8 mouse cellular contexts compared by ENCODE assay signal in genomic region chr11:62249266-62250037, GRCm38 (mm10). TPM values are rescaled to one million over a fixed set of nuclear protein-coding genes. Genes with fewer than 3 reads are reported as not detected.
DNase-seq lines count a peak whose midpoint lies in the region; ATAC-seq and TF ChIP-seq lines count a peak whose summit lies in the region.

No protein-coding gene starts in this region.

- H3K4me1 ChIP-seq in forebrain, postnatal 0 days (ENCODE audit: insufficient read depth) = 0 out of 2 replicates have a peak, but pooled peaks cover 5% of the 10 kb centered on the region
- peaks cover 7% of the 10 kb centered on the region; the same call in 1 of the 2 replicates for H3K4me1 ChIP-seq in lung, postnatal 0 days (ENCODE audit: insufficient read depth, low read depth, low read length)
- peaks cover 6% of the 10 kb centered on the region; the same call in 1 of the 2 replicates for H3K4me1 ChIP-seq in stomach, embryonic 14.5 days (ENCODE audit: control insufficient read depth, insufficient read depth, low read length)

- 4% methylated on average over 35 of the region's 35 CpGs for WGBS in forebrain, postnatal 0 days
- WGBS in lung, postnatal 0 days = 3% methylated on average over 35 of the region's 35 CpGs
- WGBS in stomach, embryonic 14.5 days = 4% methylated on average over 35 of the region's 35 CpGs

- no peak overlapping the region for H3K27ac ChIP-seq in forebrain, postnatal 0 days (ENCODE audit: low read depth, low read length)
- H3K27ac ChIP-seq in lung, postnatal 0 days (ENCODE audit: low read length) = peak overlapping the region; percentile 66; the same call in 1 of the 2 replicates
- H3K27ac ChIP-seq in stomach, embryonic 14.5 days (ENCODE audit: low read length) = no peak overlapping the region

- H3K4me3 ChIP-seq in forebrain, postnatal 0 days (ENCODE audit: low read depth, low read length) = peak overlapping the region; percentile 63
- peak overlapping the region; percentile 52 for H3K4me3 ChIP-seq in lung, postnatal 0 days (ENCODE audit: low read depth, low read length)
- H3K4me3 ChIP-seq in stomach, embryonic 14.5 days (ENCODE audit: low read depth, low read length) = peak overlapping the region; percentile 56

- TF ChIP-seq EP300 in lung, postnatal 0 days (IDR thresholded peaks at IDR 0.05) = no peak

- no peak for TF ChIP-seq CTCF in forebrain, postnatal 0 days (IDR thresholded peaks at IDR 0.05; ENCODE audit: low read depth)
- TF ChIP-seq CTCF in lung, postnatal 0 days (IDR thresholded peaks at IDR 0.05) = peak; percentile 42

- no peaks in the 10 kb centered on the region for H3K36me3 ChIP-seq in forebrain, postnatal 0 days (ENCODE audit: insufficient read depth)
- H3K36me3 ChIP-seq in lung, postnatal 0 days (ENCODE audit: insufficient read depth, low read length) = no peaks in the 10 kb centered on the region
- no peaks in the 10 kb centered on the region for H3K36me3 ChIP-seq in stomach, embryonic 14.5 days (ENCODE audit: control insufficient read depth, insufficient read depth, low read length)

- no peaks in the 10 kb centered on the region for H3K9me3 ChIP-seq in forebrain, postnatal 0 days (ENCODE audit: low read length)
- H3K9me3 ChIP-seq in lung, postnatal 0 days (ENCODE audit: low read length) = no peaks in the 10 kb centered on the region
- peaks cover 9% of the 10 kb centered on the region; the same call in 1 of the 2 replicates for H3K9me3 ChIP-seq in stomach, embryonic 14.5 days (ENCODE audit: control insufficient read depth, low read depth, low read length)

- peak; percentile 19 to 25 for DNase-seq in spleen, postnatal 10 days (ENCODE audit: low spot score in 2 of 2)
- DNase-seq in spleen, postnatal 36 days (ENCODE audit: low spot score in 2 of 2) = no peak
- peak; percentile 5 for DNase-seq in c-Kit-positive CD71-positive TER-119-positive erythroid progenitor cells, embryonic 14.5 days (ENCODE audit: low spot score)
- DNase-seq in forebrain, postnatal 0 days = no peak
- DNase-seq in kidney, adult 9 months = peak; percentile 79
- DNase-seq in lung, postnatal 0 days (ENCODE audit: low spot score) = peak; percentile 66
- DNase-seq in T-cell, adult 2 months (ENCODE audit: low spot score) = no peak

- H3K4me2 ChIP-seq in forebrain, postnatal 0 days (ENCODE audit: low read depth) = peak overlapping the region; percentile 100
- peak overlapping the region; percentile 94 for H3K4me2 ChIP-seq in lung, postnatal 0 days (replicated peaks; ENCODE audit: low read depth, low read length)
- H3K4me2 ChIP-seq in stomach, embryonic 14.5 days (replicated peaks; ENCODE audit: low read depth, low read length) = peak overlapping the region; percentile 100

- ATAC-seq in forebrain, postnatal 0 days = 0 out of 2 replicates have a peak, but pooled peaks have one; percentile 16
- peak; percentile 65 for ATAC-seq in lung, postnatal 0 days
- ATAC-seq in stomach, embryonic 14.5 days (ENCODE audit: insufficient number of reproducible peaks, insufficient read depth, low FRiP score, low read depth) = peak; percentile 1; the same call in 1 of the 2 replicates

- H3K9ac ChIP-seq in forebrain, postnatal 0 days = peak overlapping the region; percentile 47
- peak overlapping the region; percentile 36 for H3K9ac ChIP-seq in lung, postnatal 0 days (replicated peaks; ENCODE audit: low read depth)
- peak overlapping the region; percentile 33; the same call in 1 of the 2 replicates for H3K9ac ChIP-seq in stomach, embryonic 14.5 days (replicated peaks; ENCODE audit: low read depth, low read length)

- H3K27me3 ChIP-seq in forebrain, postnatal 0 days (ENCODE audit: insufficient read depth, low read length) = peaks cover 17% of the 10 kb centered on the region
- H3K27me3 ChIP-seq in lung, postnatal 0 days (replicated peaks; ENCODE audit: insufficient read depth, low read length) = no peaks in the 10 kb centered on the region
- H3K27me3 ChIP-seq in stomach, embryonic 14.5 days (ENCODE audit: control insufficient read depth, insufficient read depth, low read length) = no peaks in the 10 kb centered on the region

RNA-seq across cellular contexts. Expression of gene Adora2b, which starts 0.7 kb away (rescaled TPM):
- total RNA-seq in forebrain, postnatal 0 days (2014; rRNA removed) = 1.7 and 2.6 TPM in 2 replicates
- polyA plus RNA-seq in forebrain, postnatal 0 days (2015; fragmentation: Nextera tagmentation; extraction: Ambion mirVana) = 3.4 and 4.0 TPM in 2 replicates
- polyA plus RNA-seq in lung, postnatal 0 days (2015; fragmentation: Nextera tagmentation; extraction: Ambion mirVana) = 27.7 and 39.8 TPM in 2 replicates
- 3.6 and 4.5 TPM in 2 replicates for polyA plus RNA-seq in stomach, embryonic 14.5 days (2014; fragmentation: Nextera tagmentation; extraction: Ambion mirVana)

RNA-seq across cellular contexts. Expression of gene Zswim7, which starts 31.7 kb away (rescaled TPM):
- total RNA-seq in forebrain, postnatal 0 days (2014; rRNA removed) = 7.3 and 19.6 TPM in 2 replicates
- polyA plus RNA-seq in forebrain, postnatal 0 days (2015; fragmentation: Nextera tagmentation; extraction: Ambion mirVana) = 19.6 and 23.6 TPM in 2 replicates
- 15.5 and 20.9 TPM in 2 replicates for polyA plus RNA-seq in lung, postnatal 0 days (2015; fragmentation: Nextera tagmentation; extraction: Ambion mirVana)
- 25.2 and 25.6 TPM in 2 replicates for polyA plus RNA-seq in stomach, embryonic 14.5 days (2014; fragmentation: Nextera tagmentation; extraction: Ambion mirVana)

RNA-seq across cellular contexts. Expression of gene Ttc19, which starts 31.8 kb away (rescaled TPM):
- total RNA-seq in forebrain, postnatal 0 days (2014; rRNA removed) = 52.1 and 64.8 TPM in 2 replicates
- 24.1 and 34.4 TPM in 2 replicates for polyA plus RNA-seq in forebrain, postnatal 0 days (2015; fragmentation: Nextera tagmentation; extraction: Ambion mirVana)
- polyA plus RNA-seq in lung, postnatal 0 days (2015; fragmentation: Nextera tagmentation; extraction: Ambion mirVana) = 10.1 and 11.4 TPM in 2 replicates
- 20.1 and 20.7 TPM in 2 replicates for polyA plus RNA-seq in stomach, embryonic 14.5 days (2014; fragmentation: Nextera tagmentation; extraction: Ambion mirVana)

Comparison
In these comparisons a context has a peak if more than half of its experiments do, and no peak if none do; other contexts are left out.
1. DNase-seq: peak in spleen, postnatal 10 days (2 of 2), c-Kit-positive CD71-positive TER-119-positive erythroid progenitor cells, embryonic 14.5 days (single experiment), kidney, adult 9 months (single experiment) and lung, postnatal 0 days (single experiment); none in spleen, postnatal 36 days (0 of 2), forebrain, postnatal 0 days (single experiment) and T-cell, adult 2 months (single experiment).
2. ATAC-seq: peak in every context shown above with its lines; median percentile 65 in lung, postnatal 0 days; 16 in forebrain, postnatal 0 days; 1 in stomach, embryonic 14.5 days.
3. Peak in every context shown above with its lines, with median percentiles within 50 percentile points of each other: H3K4me2 ChIP-seq, H3K4me3 ChIP-seq and H3K9ac ChIP-seq.